Mouse (Mus musculus) stomach, embryonic 14.5 days (tissue): Measurements from ENCODE around the gene Unc5b. TPM values are rescaled to one million over a fixed set of nuclear protein-coding genes. Genes with fewer than 3 reads are reported as not detected.
"Not testable (repeated sequence)": the region's sequence is repeated elsewhere in the genome, so short reads cannot be mapped to it uniquely, and the experiment has no call there.

ENCODE experiments used
- ATAC-seq: fragments of 200-750 bp; cut with Nextera tagmentation; 2 replicates; pipeline ENCODE4 v1.8.0; 2017; ENCODE audit warnings: low read depth, moderate TSS enrichment; ENCODE audit not compliant: insufficient number of reproducible peaks, insufficient read depth, low FRiP score
- H3K27ac ChIP-seq: fragments of 300-500 bp; sonication (generic); 2 replicates; pipeline ENCODE4 v1.5.1; 2014; ENCODE audit warnings: mild to moderate bottlenecking, low read length, moderate library complexity, mixed read lengths
- H3K27me3 ChIP-seq: fragments of 300-500 bp; sonication (generic); 2 replicates; pipeline ENCODE4 v1.6.1; 2014; ENCODE audit warnings: low read length, control low read depth, mixed read lengths; ENCODE audit not compliant: control insufficient read depth, insufficient read depth
- H3K36me3 ChIP-seq: fragments of 300-500 bp; sonication (generic); 2 replicates; pipeline ENCODE4 v1.6.1; 2014; ENCODE audit warnings: mild to moderate bottlenecking, control low read depth, low read length, moderate library complexity, mixed read lengths; ENCODE audit not compliant: control insufficient read depth, insufficient read depth
- H3K4me1 ChIP-seq: fragments of 300-500 bp; sonication (generic); 2 replicates; pipeline ENCODE4 v1.6.1; 2014; ENCODE audit warnings: low read length, control low read depth, mixed read lengths; ENCODE audit not compliant: control insufficient read depth, insufficient read depth
- H3K4me2 ChIP-seq: fragments of 300-500 bp; sonication (generic); replicated peaks from 2 replicates; pipeline ENCODE4 v1.6.1; 2014; ENCODE audit warnings: low read depth, low read length, control low read depth
- H3K4me3 ChIP-seq: fragments of 300-500 bp; sonication (generic); 2 replicates; pipeline ENCODE4 v1.5.1; 2014; ENCODE audit warnings: low read depth, low read length, control low read depth
- H3K9ac ChIP-seq: fragments of 300-500 bp; sonication (generic); replicated peaks from 2 replicates; pipeline ENCODE4 v1.6.1; 2014; ENCODE audit warnings: low read depth, mild to moderate bottlenecking, control low read depth, low read length, moderate library complexity, mixed read lengths
- H3K9me3 ChIP-seq: fragments of 300-500 bp; sonication (generic); 2 replicates; pipeline ENCODE4 v1.6.1; 2016; ENCODE audit warnings: low read depth, low read length, control low read depth; ENCODE audit not compliant: control insufficient read depth
- WGBS: fragments of 180-500 bp; shearing (Covaris S2); extraction: QIAGEN DNeasy Blood & Tissue Kit; methylation state at CpG from one replicate; pipeline ENCODE4 v1.1.7; 2014; 5-methylcytosine and 5-hydroxymethylcytosine counted together
- polyA plus RNA-seq: library from polyadenylated mRNA; unstranded; fragments of >200 nt; fragmentation: Nextera tagmentation; extraction: Ambion mirVana; gene quantifications from 2 replicates; pipeline ENCODE4 v1.2.1, GENCODE M21; 2014

The Unc5b gene
- polyA plus RNA-seq, 1 experiment from 2014 or later, result 4.2 TPM

DNA sequence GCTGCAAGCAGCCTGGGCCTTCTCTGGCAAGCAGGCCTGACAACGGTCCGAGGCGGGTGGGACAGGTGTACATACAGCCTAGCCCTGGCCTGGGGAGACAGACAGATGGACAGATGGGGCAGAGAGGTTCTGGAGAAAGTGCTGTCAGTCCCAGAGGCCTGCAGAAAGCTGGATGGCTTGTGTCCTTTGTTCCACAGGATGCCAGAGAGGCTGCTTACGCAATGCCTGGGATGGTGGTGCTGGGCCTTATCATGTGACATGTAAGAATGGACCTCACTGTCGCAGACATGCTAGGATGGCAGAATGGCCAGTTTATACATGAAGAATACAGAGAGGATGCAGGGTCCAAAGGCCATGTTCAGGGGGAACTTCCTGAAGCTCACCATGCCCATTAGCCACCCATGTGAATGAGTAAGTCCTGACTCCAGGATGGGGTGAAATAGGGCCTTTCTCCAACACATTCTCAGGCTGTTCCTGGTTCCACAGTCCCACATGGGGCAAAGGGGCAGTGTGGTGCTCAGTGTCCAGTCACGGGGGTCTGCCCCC is 83.6 kb downstream of the Unc5b start:
- H3K9ac ChIP-seq, result no peak overlapping the region

DNA sequence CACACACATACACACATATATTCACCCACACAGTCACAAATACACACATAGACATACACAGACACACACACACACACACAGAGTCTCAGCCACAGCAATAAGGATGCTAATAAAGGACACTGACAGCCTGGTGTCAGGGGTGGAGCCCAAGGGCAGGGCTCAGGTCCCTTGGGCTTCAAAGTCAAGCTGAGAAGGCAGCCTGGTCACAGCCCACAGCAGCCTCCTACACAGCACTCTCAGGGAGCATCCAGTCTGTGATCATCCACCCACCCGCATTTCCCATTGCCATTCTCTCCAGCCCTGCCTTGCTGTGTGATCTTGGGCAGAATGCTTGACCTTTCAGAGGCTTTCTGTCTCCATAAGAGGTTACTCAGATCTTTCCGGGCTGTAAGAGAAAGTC is 84.9 kb downstream of the Unc5b start:
- Histone ChIP-seq H3K4me1 (0 out of 2 replicates have a peak, but pooled peaks cover under 1% of the 10 kb centered on the region), H3K4me3 (no peak overlapping the region), H3K4me2 (no peak overlapping the region), H3K27me3 (no peaks in the 10 kb centered on the region), H3K9ac (no peak overlapping the region), H3K9me3 (no peaks in the 10 kb centered on the region), H3K36me3 (peaks cover 11% of the 10 kb centered on the region; the same call in 1 of the 2 replicates), H3K27ac (no peak overlapping the region)
- WGBS, result 61% methylated on average over 2 of the region's 2 CpGs
- no peak for ATAC-seq

More for the DNA sequence above, 83.6 kb downstream of the Unc5b start:
- peaks cover 11% of the 10 kb centered on the region; the same call in 1 of the 2 replicates for H3K36me3 ChIP-seq
- H3K27me3 ChIP-seq, result no peaks in the 10 kb centered on the region
- H3K4me1 ChIP-seq, result 0 out of 2 replicates have a peak, but pooled peaks cover 7% of the 10 kb centered on the region
- H3K4me2 ChIP-seq, result no peak overlapping the region
- no peaks in the 10 kb centered on the region for H3K9me3 ChIP-seq
- H3K4me3 ChIP-seq, result no peak overlapping the region
- H3K27ac ChIP-seq, result no peak overlapping the region
- 87% methylated on average over 6 of the region's 6 CpGs for WGBS
- ATAC-seq, result no peak

DNA sequence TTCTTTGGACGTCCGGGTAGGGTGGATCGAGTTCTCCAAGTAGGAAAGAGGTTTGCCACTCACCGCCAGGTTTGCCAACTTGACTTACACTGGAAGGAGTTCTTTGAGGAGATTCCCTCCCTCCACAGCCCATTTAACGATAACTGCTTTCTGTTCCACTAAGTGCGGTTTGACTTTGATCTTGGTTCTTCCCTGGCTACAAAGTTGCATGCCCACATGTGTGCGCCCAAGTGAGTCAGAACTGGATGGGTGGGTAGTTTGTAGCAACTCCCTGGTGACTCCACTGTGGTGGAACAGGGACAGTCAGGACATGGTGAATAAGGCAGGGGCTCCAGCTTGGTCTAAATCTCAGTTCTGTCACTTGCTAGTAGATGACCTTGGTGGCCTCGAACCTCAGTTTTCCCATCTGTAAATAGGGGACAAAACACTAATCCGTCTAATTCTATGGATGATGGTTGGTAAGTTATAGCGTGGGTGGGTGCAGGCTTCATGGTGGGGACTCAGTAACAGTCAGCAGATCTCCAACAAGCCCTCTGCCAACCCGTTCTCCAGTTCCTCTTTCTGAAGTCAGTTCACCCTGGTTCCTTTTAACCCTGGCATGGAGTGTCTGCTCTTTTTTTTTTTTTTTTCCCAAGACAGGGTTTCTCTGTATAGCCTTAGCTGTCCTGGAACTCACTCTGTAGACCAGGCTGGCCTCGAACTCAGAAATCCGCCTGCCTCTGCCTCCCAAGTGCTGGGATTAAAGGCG is 86.7 kb downstream of the Unc5b start:
- Histone ChIP-seq H3K27me3 (no peaks in the 10 kb centered on the region), H3K9ac (no peak overlapping the region), H3K9me3 (no peaks in the 10 kb centered on the region), H3K4me1 (no peaks in the 10 kb centered on the region), H3K4me3 (no peak overlapping the region), H3K27ac (no peak overlapping the region), H3K36me3 (peaks cover 6% of the 10 kb centered on the region; the same call in 1 of the 2 replicates), H3K4me2 (no peak overlapping the region)
- ATAC-seq, result no peak
- WGBS, result 92% methylated on average over 13 of the region's 14 CpGs

GRCm38 (mm10) chr10:60743681-60744080 is 87.7 kb downstream of the Unc5b start:
- no peak overlapping the region for H3K27ac ChIP-seq
- WGBS, result 69% methylated on average over 9 of the region's 9 CpGs
- ATAC-seq, result no peak

GRCm38 (mm10) chr10:60742942-60743341 is 88.4 kb downstream of the Unc5b start:
- Histone ChIP-seq H3K4me2 (no peak overlapping the region), H3K27ac (no peak overlapping the region), H3K4me3 (no peak overlapping the region), H3K9me3 (no peaks in the 10 kb centered on the region), H3K4me1 (no peaks in the 10 kb centered on the region), H3K27me3 (no peaks in the 10 kb centered on the region), H3K9ac (no peak overlapping the region), H3K36me3 (0 out of 2 replicates have a peak, but pooled peaks cover 4% of the 10 kb centered on the region)
- ATAC-seq, result no peak
- WGBS, result 71% methylated on average over 6 of the region's 6 CpGs

More at GRCm38 (mm10) chr10:60743681-60744080, 87.7 kb downstream of the Unc5b start:
- Histone ChIP-seq H3K9ac (no peak overlapping the region), H3K9me3 (no peaks in the 10 kb centered on the region), H3K4me1 (no peaks in the 10 kb centered on the region), H3K4me3 (no peak overlapping the region), H3K36me3 (0 out of 2 replicates have a peak, but pooled peaks cover 4% of the 10 kb centered on the region), H3K4me2 (no peak overlapping the region), H3K27me3 (no peaks in the 10 kb centered on the region)

- 86% methylated on average over 1 of the region's 1 CpGs for WGBS
Measured at GRCm38 (mm10) chr10:60742296-60742695, 89.1 kb downstream of the Unc5b start.

DNA sequence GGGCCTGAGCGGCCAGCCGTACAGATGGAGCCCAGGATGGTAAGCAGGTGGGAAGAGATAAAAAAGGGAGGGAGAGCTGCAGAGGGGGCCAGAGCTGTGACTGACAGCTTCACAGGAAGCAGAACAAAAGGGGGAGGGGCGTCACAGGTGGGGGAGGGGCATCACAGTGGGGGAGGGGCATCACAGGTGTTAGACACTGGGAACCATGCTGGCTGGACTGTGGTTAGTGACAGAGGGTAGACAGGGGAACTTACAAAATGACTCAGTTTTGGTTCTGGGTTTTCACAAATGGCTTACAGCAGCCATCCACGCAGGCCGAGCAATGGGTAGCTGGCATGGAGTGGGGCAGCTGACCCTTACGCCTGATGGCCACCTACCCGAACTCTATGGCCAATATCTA is 89.9 kb downstream of the Unc5b start:
- H3K9ac ChIP-seq, result no peak overlapping the region
- no peak overlapping the region for H3K4me2 ChIP-seq
- WGBS, result 78% methylated on average over 7 of the region's 7 CpGs
- no peak overlapping the region for H3K27ac ChIP-seq
- H3K36me3 ChIP-seq, result no peaks in the 10 kb centered on the region
- H3K4me3 ChIP-seq, result no peak overlapping the region
- no peaks in the 10 kb centered on the region for H3K9me3 ChIP-seq
- no peaks in the 10 kb centered on the region for H3K27me3 ChIP-seq
- H3K4me1 ChIP-seq, result no peaks in the 10 kb centered on the region
- no peak for ATAC-seq

More at GRCm38 (mm10) chr10:60742296-60742695, 89.1 kb downstream of the Unc5b start:
- H3K9me3 ChIP-seq, H3K4me1 ChIP-seq, H3K36me3 ChIP-seq, H3K27ac ChIP-seq, H3K4me2 ChIP-seq, ATAC-seq, H3K4me3 ChIP-seq, H3K9ac ChIP-seq, H3K27me3 ChIP-seq: not testable (repeated sequence)

- Histone ChIP-seq H3K27me3 (no peaks in the 10 kb centered on the region), H3K9ac (no peak overlapping the region), H3K27ac (no peak overlapping the region), H3K4me1 (no peaks in the 10 kb centered on the region), H3K4me3 (no peak overlapping the region), H3K36me3 (no peaks in the 10 kb centered on the region), H3K9me3 (no peaks in the 10 kb centered on the region), H3K4me2 (no peak overlapping the region)
- no peak for ATAC-seq
- WGBS, result 94% methylated on average over 4 of the region's 4 CpGs
Measured at GRCm38 (mm10) chr10:60739619-60740363, 91.6 kb downstream of the Unc5b start.
